Mouse (Mus musculus): ENCODE results near the gene Hdac10. TPM values are rescaled to one million over a fixed set of nuclear protein-coding genes. Genes with fewer than 3 reads are reported as not detected.

Hdac10 gene
- polyA plus RNA-seq, 1 experiment from 2014 or later = 27.6 TPM

GRCm38 (mm10) chr15:89089248-89090051 lies 39.0 kb downstream of the Hdac10 start:
- Histone ChIP-seq H3K9me3 (ENCODE audit: control insufficient read depth, low read length) (no peaks in the 10 kb centered on the region), H3K27ac (ENCODE audit: low read length) (peak overlapping the region; percentile 87), H3K4me2 (ENCODE audit: low read depth, low read length) (peak overlapping the region; percentile 67), H3K27me3 (replicated peaks; ENCODE audit: control insufficient read depth, insufficient read depth, low read length) (no peaks in the 10 kb centered on the region), H3K4me1 (ENCODE audit: control insufficient read depth, insufficient read depth, low read length) (peaks cover 20% of the 10 kb centered on the region), H3K4me3 (ENCODE audit: low read length) (peak overlapping the region; percentile 97), H3K36me3 (ENCODE audit: control insufficient read depth, insufficient read depth, low read length) (peaks cover 19% of the 10 kb centered on the region), H3K9ac (ENCODE audit: low read depth, low read length) (peak overlapping the region; percentile 94)
- ATAC-seq = peak; percentile 71
- 2% methylated on average over 68 of the region's 68 CpGs for WGBS

GRCm38 (mm10) chr15:89088607-89089247 lies 39.8 kb downstream of the Hdac10 start, which contains the start of gene Selenoo:
TSS of gene Selenoo (plus strand) at chr15:89089084.
- 1% methylated on average over 38 of the region's 38 CpGs for WGBS
- peak within 1 kb of the TSS; percentile 87 for H3K27ac ChIP-seq (ENCODE audit: low read length)

GRCm38 (mm10) chr15:89084826-89085225 lies 43.7 kb downstream of the Hdac10 start:
- no peak overlapping the region for H3K4me3 ChIP-seq (ENCODE audit: low read length)
- H3K9ac ChIP-seq (ENCODE audit: low read depth, low read length) = no peak overlapping the region
- H3K9me3 ChIP-seq (ENCODE audit: control insufficient read depth, low read length) = no peaks in the 10 kb centered on the region
- ATAC-seq = no peak
- no peak overlapping the region for H3K4me2 ChIP-seq (ENCODE audit: low read depth, low read length)
- peaks cover 32% of the 10 kb centered on the region for H3K36me3 ChIP-seq (ENCODE audit: control insufficient read depth, insufficient read depth, low read length)
- no peak overlapping the region for H3K27ac ChIP-seq (ENCODE audit: low read length)
- H3K27me3 ChIP-seq (replicated peaks; ENCODE audit: control insufficient read depth, insufficient read depth, low read length) = no peaks in the 10 kb centered on the region
- H3K4me1 ChIP-seq (ENCODE audit: control insufficient read depth, insufficient read depth, low read length) = peaks cover 10% of the 10 kb centered on the region
- WGBS = 89% methylated on average over 2 of the region's 2 CpGs

More at GRCm38 (mm10) chr15:89088607-89089247, 39.8 kb downstream of the Hdac10 start, which contains the start of gene Selenoo:
- Histone ChIP-seq H3K9ac (ENCODE audit: low read depth, low read length) (peak within 1 kb of the TSS; percentile 94), H3K36me3 (ENCODE audit: control insufficient read depth, insufficient read depth, low read length) (peaks cover 21% of the 10 kb centered on the region), H3K27me3 (replicated peaks; ENCODE audit: control insufficient read depth, insufficient read depth, low read length) (no peaks in the 10 kb centered on the region), H3K4me2 (ENCODE audit: low read depth, low read length) (peak within 1 kb of the TSS; percentile 67), H3K9me3 (ENCODE audit: control insufficient read depth, low read length) (no peaks in the 10 kb centered on the region), H3K4me3 (ENCODE audit: low read length) (peak within 1 kb of the TSS; percentile 97), H3K4me1 (ENCODE audit: control insufficient read depth, insufficient read depth, low read length) (peaks cover 20% of the 10 kb centered on the region)
- peak; percentile 96 for ATAC-seq

GRCm38 (mm10) chr15:89083906-89084305 lies 44.6 kb downstream of the Hdac10 start:
- Histone ChIP-seq H3K27ac (ENCODE audit: low read length) (peak overlapping the region; percentile 28), H3K9me3 (ENCODE audit: control insufficient read depth, low read length) (no peaks in the 10 kb centered on the region), H3K36me3 (ENCODE audit: control insufficient read depth, insufficient read depth, low read length) (peaks cover 32% of the 10 kb centered on the region), H3K4me1 (ENCODE audit: control insufficient read depth, insufficient read depth, low read length) (0 out of 2 replicates have a peak, but pooled peaks cover 8% of the 10 kb centered on the region), H3K27me3 (replicated peaks; ENCODE audit: control insufficient read depth, insufficient read depth, low read length) (no peaks in the 10 kb centered on the region), H3K4me2 (ENCODE audit: low read depth, low read length) (no peak overlapping the region), H3K4me3 (ENCODE audit: low read length) (no peak overlapping the region), H3K9ac (ENCODE audit: low read depth, low read length) (0 out of 2 replicates have a peak overlapping the region, but pooled peaks have one; percentile 24)
- no peak for ATAC-seq
- WGBS = 100% methylated on average over 1 of the region's 1 CpGs

GRCm38 (mm10) chr15:89078208-89078836 lies 50.2 kb downstream of the Hdac10 start:
- H3K4me2 ChIP-seq (ENCODE audit: low read depth, low read length) = peak overlapping the region; percentile 76
- no peaks in the 10 kb centered on the region for H3K27me3 ChIP-seq (replicated peaks; ENCODE audit: control insufficient read depth, insufficient read depth, low read length)
- ATAC-seq = 0 out of 2 replicates have a peak, but pooled peaks have one; percentile 21
- H3K4me1 ChIP-seq (ENCODE audit: control insufficient read depth, insufficient read depth, low read length) = peaks cover 32% of the 10 kb centered on the region
- H3K9me3 ChIP-seq (ENCODE audit: control insufficient read depth, low read length) = no peaks in the 10 kb centered on the region
- peaks cover 8% of the 10 kb centered on the region; the same call in 1 of the 2 replicates for H3K36me3 ChIP-seq (ENCODE audit: control insufficient read depth, insufficient read depth, low read length)
- peak overlapping the region; percentile 23 for H3K4me3 ChIP-seq (ENCODE audit: low read length)
- 46% methylated on average over 9 of the region's 9 CpGs for WGBS
- H3K27ac ChIP-seq (ENCODE audit: low read length) = peak overlapping the region; percentile 42
- H3K9ac ChIP-seq (ENCODE audit: low read depth, low read length) = peak overlapping the region; percentile 94; the same call in 1 of the 2 replicates

- peak overlapping the region; percentile 74 for H3K27ac ChIP-seq (ENCODE audit: low read length)
- peak overlapping the region; percentile 94 for H3K9ac ChIP-seq (ENCODE audit: low read depth, low read length)
- H3K9me3 ChIP-seq (ENCODE audit: control insufficient read depth, low read length) = no peaks in the 10 kb centered on the region
- no peaks in the 10 kb centered on the region for H3K27me3 ChIP-seq (replicated peaks; ENCODE audit: control insufficient read depth, insufficient read depth, low read length)
- peaks cover 32% of the 10 kb centered on the region for H3K4me1 ChIP-seq (ENCODE audit: control insufficient read depth, insufficient read depth, low read length)
- peak; percentile 24 for ATAC-seq
- H3K4me2 ChIP-seq (ENCODE audit: low read depth, low read length) = peak overlapping the region; percentile 76
- H3K4me3 ChIP-seq (ENCODE audit: low read length) = peak overlapping the region; percentile 88
- H3K36me3 ChIP-seq (ENCODE audit: control insufficient read depth, insufficient read depth, low read length) = no peaks in the 10 kb centered on the region
- WGBS = 0% methylated on average over 28 of the region's 39 CpGs
Measured at GRCm38 (mm10) chr15:89076156-89076731, 52.3 kb downstream of the Hdac10 start.

- Histone ChIP-seq H3K27me3 (replicated peaks; ENCODE audit: control insufficient read depth, insufficient read depth, low read length) (no peaks in the 10 kb centered on the region), H3K4me2 (ENCODE audit: low read depth, low read length) (peak overlapping the region; percentile 76), H3K27ac (ENCODE audit: low read length) (peak overlapping the region; percentile 74), H3K9me3 (ENCODE audit: control insufficient read depth, low read length) (no peaks in the 10 kb centered on the region), H3K4me3 (ENCODE audit: low read length) (peak overlapping the region; percentile 88), H3K4me1 (ENCODE audit: control insufficient read depth, insufficient read depth, low read length) (peaks cover 35% of the 10 kb centered on the region), H3K9ac (ENCODE audit: low read depth, low read length) (peak overlapping the region; percentile 94), H3K36me3 (ENCODE audit: control insufficient read depth, insufficient read depth, low read length) (no peaks in the 10 kb centered on the region)
- WGBS = 1% methylated on average over 43 of the region's 59 CpGs
- ATAC-seq = peak; percentile 92
Measured at GRCm38 (mm10) chr15:89075478-89076147, 52.9 kb downstream of the Hdac10 start.

GRCm38 (mm10) chr15:89074613-89075477 lies 53.7 kb downstream of the Hdac10 start, which contains the start of gene Trabd:
TSS of gene Trabd (plus strand) at chr15:89075124.
- H3K4me1 ChIP-seq (ENCODE audit: control insufficient read depth, insufficient read depth, low read length) = peaks cover 38% of the 10 kb centered on the region
- ATAC-seq = no peak
- WGBS = 29% methylated on average over 11 of the region's 11 CpGs
- H3K4me3 ChIP-seq (ENCODE audit: low read length) = peak within 1 kb of the TSS; percentile 88
- no peaks in the 10 kb centered on the region for H3K36me3 ChIP-seq (ENCODE audit: control insufficient read depth, insufficient read depth, low read length)
- H3K27ac ChIP-seq (ENCODE audit: low read length) = peak within 1 kb of the TSS; percentile 74
- no peaks in the 10 kb centered on the region for H3K27me3 ChIP-seq (replicated peaks; ENCODE audit: control insufficient read depth, insufficient read depth, low read length)
- peak within 1 kb of the TSS; percentile 94 for H3K9ac ChIP-seq (ENCODE audit: low read depth, low read length)
- H3K9me3 ChIP-seq (ENCODE audit: control insufficient read depth, low read length) = no peaks in the 10 kb centered on the region
- peak within 1 kb of the TSS; percentile 76 for H3K4me2 ChIP-seq (ENCODE audit: low read depth, low read length)

Measured in intestine, embryonic 16.5 days (tissue).